Mouse (Mus musculus): ENCODE data around the gene Klhdc8b. TPM values are rescaled to one million over a fixed set of nuclear protein-coding genes. Genes with fewer than 3 reads are reported as not detected.
A peak's percentile ranks its signal among the peaks of the same experiment; 100 is the strongest.

The Klhdc8b gene
- total RNA-seq, 2 experiments from 2014 or later: 6.8 to 8.9 TPM

DNA sequence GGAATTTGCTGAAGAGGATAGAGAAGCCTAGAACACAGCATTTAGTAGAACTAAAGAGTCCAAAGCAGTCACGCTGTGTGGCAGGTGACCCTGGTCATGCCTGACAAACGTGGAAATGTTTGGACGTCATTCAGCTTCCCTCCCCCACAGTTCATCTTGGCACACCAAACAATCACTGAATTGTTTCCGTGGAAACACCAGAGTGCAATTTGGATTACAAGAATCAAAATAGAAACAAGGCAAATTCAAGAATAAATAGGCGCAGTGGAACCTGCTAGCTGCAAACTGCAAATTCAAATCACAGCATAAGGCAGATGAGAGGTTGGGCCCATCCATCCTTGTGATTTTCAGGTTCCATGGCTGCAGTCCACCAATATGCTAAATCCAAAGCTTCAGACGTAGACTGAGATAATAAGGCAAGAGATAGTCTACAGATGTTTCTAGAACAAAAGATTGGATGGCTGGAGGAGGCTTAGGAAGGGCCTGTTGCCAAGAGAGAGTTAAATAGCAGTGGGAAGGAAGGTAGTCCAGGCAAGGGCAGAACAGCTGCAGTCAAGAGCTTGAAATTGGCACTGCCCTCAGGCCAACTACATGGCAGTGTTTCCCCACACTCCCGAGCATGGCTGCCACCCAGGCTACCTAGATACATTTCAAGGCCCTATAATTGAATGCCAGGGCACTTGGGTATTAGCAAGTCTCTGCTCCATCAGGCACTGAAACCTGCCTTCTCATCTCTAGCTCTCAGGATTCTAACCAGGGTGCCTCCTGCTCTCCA is 60.0 kb downstream of the Klhdc8b start:
- peak; percentile 34 to 37 for DNase-seq
- intact Hi-C loops (cut with DNase I): no loop called here

DNA sequence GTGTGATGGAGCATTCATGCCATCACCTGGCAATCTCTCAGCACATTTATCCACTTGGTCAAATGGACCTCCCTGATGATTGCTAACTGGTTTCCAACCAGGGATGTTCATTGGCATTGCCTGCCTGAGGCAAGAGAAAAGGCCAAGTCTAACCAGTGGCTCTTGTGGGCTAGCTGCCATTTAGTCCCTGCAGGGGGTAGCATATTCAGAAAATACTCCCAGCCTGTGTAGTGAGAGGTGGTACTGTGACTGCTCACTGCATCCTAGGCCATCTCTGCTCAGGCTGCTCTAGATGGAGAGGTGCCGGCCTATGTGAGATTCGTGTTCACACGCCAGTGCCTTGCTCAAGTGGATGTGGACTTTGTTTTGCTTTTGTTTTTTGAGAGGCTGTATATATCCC is 63.1 kb downstream of the Klhdc8b start:
- no peak for DNase-seq
- intact Hi-C loops (cut with DNase I): loop anchor here (5.0 kb wide), 1 partner anchor 54 kb away; no protein-coding TSS in a partner anchor

Other genes starting within 250 kb of the Klhdc8b start
- 100 to 1,000 TPM; 320 to 353 TPM for gene Dag1, start 197.6 kb downstream of the Klhdc8b start, total RNA-seq (2021)
- gene Nicn1, start 171.2 kb downstream of the Klhdc8b start, total RNA-seq (2021): 10 to 100 TPM; 21.3 to 21.5 TPM
- gene Amt, start 164.7 kb downstream of the Klhdc8b start, total RNA-seq (2021): 1 to 10 TPM; 4.0 to 5.2 TPM
- 100 to 1,000 TPM; 237 to 241 TPM for gene Rhoa, start 155.5 kb downstream of the Klhdc8b start, total RNA-seq (2021)
- gene Tcta, start 155.4 kb downstream of the Klhdc8b start, total RNA-seq (2021): 10 to 100 TPM; 59.3 to 62.3 TPM
- 100 to 1,000 TPM; 103 to 108 TPM for gene Gpx1, start 122.7 kb downstream of the Klhdc8b start, total RNA-seq (2021)
- gene Usp4, start 113.7 kb downstream of the Klhdc8b start, total RNA-seq (2021): 10 to 100 TPM; 69.7 to 74.8 TPM
- gene 1700102P08Rik, start 68.8 kb downstream of the Klhdc8b start, total RNA-seq (2021): under 1 TPM; 0.49 to 0.83 TPM
- gene Ccdc36, start 33.1 kb downstream of the Klhdc8b start, total RNA-seq (2021): not detected
- not detected for gene BC048562, start 25.1 kb downstream of the Klhdc8b start, total RNA-seq (2021)
- 10 to 100 TPM; 22.9 to 24.1 TPM for gene Ccdc71, start 1.1 kb downstream of the Klhdc8b start, total RNA-seq (2021)
- gene Lamb2, start 18.2 kb upstream of the Klhdc8b start, total RNA-seq (2021): 100 to 1,000 TPM; 344 to 366 TPM
- 100 to 1,000 TPM in 1 of 2 experiments, 10 to 100 TPM in 1; 99.1 to 105 TPM for gene Usp19, start 29.0 kb upstream of the Klhdc8b start, total RNA-seq (2021)
- gene Qars, start 46.1 kb upstream of the Klhdc8b start, total RNA-seq (2021): 10 to 100 TPM; 78.8 to 82.3 TPM
- 10 to 100 TPM; 60.4 to 60.5 TPM for gene Qrich1, start 55.2 kb upstream of the Klhdc8b start, total RNA-seq (2021)
- 10 to 100 TPM; 48.7 to 52.2 TPM for gene Impdh2, start 98.7 kb upstream of the Klhdc8b start, total RNA-seq (2021)
- gene Ndufaf3, start 105.9 kb upstream of the Klhdc8b start, total RNA-seq (2021): 10 to 100 TPM; 69.2 to 76.5 TPM
- 10 to 100 TPM; 21.2 to 24.3 TPM for gene Dalrd3, start 108.3 kb upstream of the Klhdc8b start, total RNA-seq (2021)
- gene Wdr6, start 117.2 kb upstream of the Klhdc8b start, total RNA-seq (2021): 10 to 100 TPM; 12.1 to 19.5 TPM
- gene P4htm, start 136.1 kb upstream of the Klhdc8b start, total RNA-seq (2021): 10 to 100 TPM; 13.9 to 16.9 TPM
- 10 to 100 TPM; 47.8 to 54.4 TPM for gene Arih2, start 187.8 kb upstream of the Klhdc8b start, total RNA-seq (2021)
- gene Slc25a20, start 200.5 kb upstream of the Klhdc8b start, total RNA-seq (2021): 100 to 1,000 TPM; 221 to 236 TPM
- gene Prkar2a, start 227.7 kb upstream of the Klhdc8b start, total RNA-seq (2021): 10 to 100 TPM; 86.0 to 88.1 TPM